Comparison of ENCODE assay signal across 13 mouse cellular contexts in genomic region chr8:117810676-117811075, GRCm38 (mm10).
"Had no signal": no experiment of that assay in that cellular context is flagged by ENCODE, and none has a peak within 500 bp of the region (broad histone marks: within the 10 kb centered on the region; RNA-seq: fewer than 3 reads in every experiment).

No protein-coding gene starts in this region.

- ATAC-seq: inflammation-experienced regulatory T-cells, adult 6 months; intestine, embryonic 16.5 days; lung, postnatal 0 days had no signal

- DNase-seq: kidney, adult 18-20 months; kidney, adult 9 months; kidney, postnatal 14 days; kidney, postnatal 4 days; lung, embryonic 14.5 days; midbrain, embryonic 14.5 days; thymus, adult 18-20 months; thymus, postnatal 36 days had no signal

- H3K4me2 ChIP-seq: lung, embryonic 14.5 days had no signal

- H3K27ac ChIP-seq: liver, embryonic 14.5 days; macrophage had no signal

- H3K9ac ChIP-seq: liver, embryonic 14.5 days; lung, embryonic 14.5 days had no signal
